Mouse (Mus musculus): ENCODE measurements around the gene Gemin7. TPM values are rescaled to one million over a fixed set of nuclear protein-coding genes. Genes with fewer than 3 reads are reported as not detected.

Gemin7 gene
- polyA plus RNA-seq, 1 experiment = 69.0 TPM

GRCm38 (mm10) chr7:19547344-19547969, 29.9 kb downstream of the Gemin7 start:
- no peak for DNase-seq (ENCODE audit: low spot score)

GRCm38 (mm10) chr7:19546007-19546406, 31.4 kb downstream of the Gemin7 start:
- no peak for DNase-seq (ENCODE audit: low spot score)

GRCm38 (mm10) chr7:19543584-19543983, 33.8 kb downstream of the Gemin7 start:
- no peak for DNase-seq (ENCODE audit: low spot score)

- DNase-seq (ENCODE audit: low spot score) = no peak
Measured at GRCm38 (mm10) chr7:19542155-19542691, 35.2 kb downstream of the Gemin7 start.

GRCm38 (mm10) chr7:19541681-19542154, 35.7 kb downstream of the Gemin7 start:
- DNase-seq (ENCODE audit: low spot score) = no peak

- no peak for DNase-seq (ENCODE audit: low spot score)
Measured at GRCm38 (mm10) chr7:19540771-19541566, 36.4 kb downstream of the Gemin7 start.

GRCm38 (mm10) chr7:19534676-19535075, 42.7 kb downstream of the Gemin7 start:
- DNase-seq (ENCODE audit: low spot score) = no peak

GRCm38 (mm10) chr7:19532240-19532639, 45.2 kb downstream of the Gemin7 start:
- DNase-seq (ENCODE audit: low spot score) = no peak

- DNase-seq (ENCODE audit: low spot score) = no peak
Measured at GRCm38 (mm10) chr7:19531077-19531476, 46.3 kb downstream of the Gemin7 start.

GRCm38 (mm10) chr7:19525105-19525481, 52.3 kb downstream of the Gemin7 start:
- DNase-seq (ENCODE audit: low spot score) = no peak

- no peak for DNase-seq (ENCODE audit: low spot score)
Measured at GRCm38 (mm10) chr7:19524420-19525104, 52.8 kb downstream of the Gemin7 start.

GRCm38 (mm10) chr7:19523757-19524419, 53.5 kb downstream of the Gemin7 start:
- no peak for DNase-seq (ENCODE audit: low spot score)

- DNase-seq (ENCODE audit: low spot score) = no peak
Measured at GRCm38 (mm10) chr7:19523017-19523756, 54.2 kb downstream of the Gemin7 start.

- no peak for DNase-seq (ENCODE audit: low spot score)
Measured at GRCm38 (mm10) chr7:19520032-19520431, 57.4 kb downstream of the Gemin7 start.

- DNase-seq (ENCODE audit: low spot score) = peak; percentile 49
Measured at GRCm38 (mm10) chr7:19517652-19518365, 59.6 kb downstream of the Gemin7 start, which contains the start of gene Nkpd1. Gene Nkpd1, plus strand, starts transcription at chr7:19517838.

Other genes with a start within 250 kb of the Gemin7 start
- gene Ercc1, start 232.8 kb downstream of the Gemin7 start, polyA plus RNA-seq (2012; rRNA removed) = 42.3 and 47.5 TPM in 2 replicates
- 8.9 and 9.8 TPM in 2 replicates for gene Cd3eap, start 218.1 kb downstream of the Gemin7 start, polyA plus RNA-seq (2012; rRNA removed)
- 16.5 and 19.6 TPM in 2 replicates for gene Ppp1r13l, start 217.8 kb downstream of the Gemin7 start, polyA plus RNA-seq (2012; rRNA removed)
- 23.8 and 24.5 TPM in 2 replicates for gene Ercc2, start 195.6 kb downstream of the Gemin7 start, polyA plus RNA-seq (2012; rRNA removed)
- 6.5 and 7.9 TPM in 2 replicates for gene Klc3, start 173.5 kb downstream of the Gemin7 start, polyA plus RNA-seq (2012; rRNA removed)
- gene Ckm, start 172.8 kb downstream of the Gemin7 start, polyA plus RNA-seq (2012; rRNA removed) = 417 and 477 TPM in 2 replicates
- 13.3 and 19.4 TPM in 2 replicates for gene Mark4, start 118.8 kb downstream of the Gemin7 start, polyA plus RNA-seq (2012; rRNA removed)
- gene Exoc3l2, start 114.3 kb downstream of the Gemin7 start, polyA plus RNA-seq (2012; rRNA removed) = 8.4 and 10.2 TPM in 2 replicates
- 6.6 and 7.4 TPM in 2 replicates for gene Bloc1s3, start 69.2 kb downstream of the Gemin7 start, polyA plus RNA-seq (2012; rRNA removed)
- 58.7 and 77.3 TPM in 2 replicates for gene Trappc6a, start 69.2 kb downstream of the Gemin7 start, polyA plus RNA-seq (2012; rRNA removed)
- gene Nkpd1, start 59.8 kb downstream of the Gemin7 start, polyA plus RNA-seq (2012; rRNA removed) = 1.5 and 1.6 TPM in 2 replicates
- 61.4 and 64.8 TPM in 2 replicates for gene Ppp1r37, start 14.5 kb downstream of the Gemin7 start, polyA plus RNA-seq (2012; rRNA removed)
- 6.2 and 7.0 TPM in 2 replicates for gene Zfp296, start 308 bp downstream of the Gemin7 start, polyA plus RNA-seq (2012; rRNA removed)
- 68.9 and 76.5 TPM in 2 replicates for gene Clasrp, start 26.9 kb upstream of the Gemin7 start, polyA plus RNA-seq (2012; rRNA removed)
- 22.5 and 23.5 TPM in 2 replicates for gene Relb, start 51.8 kb upstream of the Gemin7 start, polyA plus RNA-seq (2012; rRNA removed)
- 54.8 and 64.2 TPM in 2 replicates for gene Clptm1, start 87.4 kb upstream of the Gemin7 start, polyA plus RNA-seq (2012; rRNA removed)
- 0.86 and 1.1 TPM in 2 replicates for gene Apoc2, start 100.3 kb upstream of the Gemin7 start, polyA plus RNA-seq (2012; rRNA removed)
- gene Gm44805, start 103.8 kb upstream of the Gemin7 start, polyA plus RNA-seq (2012; rRNA removed) = not detected in 2 replicates
- 0.19 and 0.28 TPM in 2 replicates for gene Apoc4, start 103.9 kb upstream of the Gemin7 start, polyA plus RNA-seq (2012; rRNA removed)
- gene Apoc1, start 115.1 kb upstream of the Gemin7 start, polyA plus RNA-seq (2012; rRNA removed) = 54.0 and 72.3 TPM in 2 replicates
- 1,139 and 1,516 TPM in 2 replicates for gene Apoe, start 121.6 kb upstream of the Gemin7 start, polyA plus RNA-seq (2012; rRNA removed)
- gene Tomm40, start 137.8 kb upstream of the Gemin7 start, polyA plus RNA-seq (2012; rRNA removed) = 50.6 and 62.6 TPM in 2 replicates
- 37.9 and 38.6 TPM in 2 replicates for gene Nectin2, start 172.9 kb upstream of the Gemin7 start, polyA plus RNA-seq (2012; rRNA removed)
- 171 and 177 TPM in 2 replicates for gene Bcam, start 193.4 kb upstream of the Gemin7 start, polyA plus RNA-seq (2012; rRNA removed)
- gene Cblc, start 219.2 kb upstream of the Gemin7 start, polyA plus RNA-seq (2012; rRNA removed) = 25.6 and 37.5 TPM in 2 replicates
- 10.8 and 10.9 TPM in 2 replicates for gene Bcl3, start 245.2 kb upstream of the Gemin7 start, polyA plus RNA-seq (2012; rRNA removed)

Measured in urinary bladder, adult 2 months (tissue).